Mouse (Mus musculus) cerebellum, adult 9-11 months (tissue): Measurements from ENCODE around the gene 1700086D15Rik.

ENCODE experiments used
- DNase-seq: peaks from one replicate; pipeline ENCODE4 v3.0.0; 2022

1700086D15Rik gene

DNA sequence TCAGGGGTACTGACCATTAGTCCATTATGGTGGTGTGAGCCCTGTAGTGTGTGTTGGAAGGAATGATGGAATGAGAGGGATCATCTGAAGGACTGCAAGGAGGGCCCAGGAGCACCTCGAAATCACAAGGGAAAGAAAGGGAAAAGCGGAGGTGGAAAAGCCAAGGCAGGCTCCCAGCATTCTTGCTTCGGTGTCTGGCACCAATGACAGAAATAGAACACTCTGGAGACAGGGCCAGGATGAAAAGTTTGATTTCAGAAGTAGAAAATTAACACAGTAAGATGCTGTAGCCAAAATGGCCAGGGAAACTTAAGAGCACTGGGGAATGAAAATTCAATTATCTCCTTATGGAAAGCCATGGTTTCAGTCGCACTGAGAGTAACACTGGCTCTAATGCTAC, 26.0 kb downstream of the 1700086D15Rik start:
- no peak for DNase-seq

DNA sequence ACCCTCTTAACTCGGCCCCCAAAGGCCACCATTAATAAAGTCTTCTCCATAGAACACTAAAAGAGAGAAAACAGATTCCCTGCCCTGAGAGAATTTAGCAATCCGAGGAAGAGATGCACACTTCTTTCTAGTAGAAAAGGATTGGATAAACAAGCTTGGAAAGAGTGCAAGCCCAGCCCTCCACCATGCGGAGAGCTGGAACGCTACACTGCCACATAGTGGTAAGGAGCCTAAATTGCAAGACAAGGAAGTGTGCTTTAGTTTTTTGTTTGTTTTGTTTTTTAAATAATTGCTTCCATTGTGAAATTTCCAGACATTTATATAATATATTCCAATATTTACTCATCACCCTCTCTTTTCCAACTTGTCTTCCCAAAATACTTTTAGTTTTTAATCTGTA, 30.6 kb downstream of the 1700086D15Rik start:
- no peak for DNase-seq

- DNase-seq = no peak
These were observed 31.0 kb downstream of the 1700086D15Rik start for GRCm38 (mm10) chr11:65128666-65129065.

GRCm38 (mm10) chr11:65126566-65126965, 33.1 kb downstream of the 1700086D15Rik start:
- DNase-seq = no peak

GRCm38 (mm10) chr11:65124913-65125418, 34.7 kb downstream of the 1700086D15Rik start:
- peak; percentile 73 for DNase-seq

DNA sequence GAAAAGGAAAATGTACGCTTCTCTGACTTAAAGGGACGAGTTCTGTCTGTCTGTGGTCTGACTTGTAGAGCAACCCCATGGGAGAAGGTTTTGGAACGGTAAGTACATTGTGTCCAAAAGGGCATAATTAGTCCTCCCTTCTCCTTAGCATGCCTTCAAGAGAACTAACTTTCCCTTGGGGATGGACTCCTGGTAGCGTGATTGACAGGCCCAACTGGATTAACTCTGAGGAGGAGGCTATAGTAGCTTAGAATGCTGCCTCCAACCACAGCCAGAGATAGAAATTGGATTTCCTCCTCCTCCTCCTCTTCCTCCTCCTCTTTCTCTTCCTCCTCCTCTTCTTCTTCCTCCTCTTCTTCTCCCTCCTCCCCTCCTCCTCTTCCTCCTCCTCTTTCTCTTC, 39.4 kb downstream of the 1700086D15Rik start:
- DNase-seq = no peak

DNA sequence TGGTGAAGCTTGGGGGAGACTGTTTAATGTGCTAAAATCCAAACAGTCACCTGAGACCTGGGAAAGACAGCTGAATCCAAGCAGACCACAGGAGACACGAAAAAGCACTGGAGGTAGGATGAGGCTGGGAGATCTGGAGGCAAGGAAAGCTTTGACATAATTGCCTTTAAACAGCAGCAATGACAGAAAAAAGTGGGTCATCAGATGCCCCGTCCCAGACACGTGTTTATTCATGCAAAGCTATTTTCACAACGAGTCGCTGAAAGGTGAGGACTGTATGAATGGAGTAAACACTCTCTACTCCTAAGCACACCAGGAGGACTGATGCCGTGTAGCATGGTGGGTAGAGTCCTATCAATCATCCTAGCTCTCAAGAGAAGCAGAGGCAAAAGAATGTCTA, 43.9 kb downstream of the 1700086D15Rik start:
- DNase-seq = no peak

DNA sequence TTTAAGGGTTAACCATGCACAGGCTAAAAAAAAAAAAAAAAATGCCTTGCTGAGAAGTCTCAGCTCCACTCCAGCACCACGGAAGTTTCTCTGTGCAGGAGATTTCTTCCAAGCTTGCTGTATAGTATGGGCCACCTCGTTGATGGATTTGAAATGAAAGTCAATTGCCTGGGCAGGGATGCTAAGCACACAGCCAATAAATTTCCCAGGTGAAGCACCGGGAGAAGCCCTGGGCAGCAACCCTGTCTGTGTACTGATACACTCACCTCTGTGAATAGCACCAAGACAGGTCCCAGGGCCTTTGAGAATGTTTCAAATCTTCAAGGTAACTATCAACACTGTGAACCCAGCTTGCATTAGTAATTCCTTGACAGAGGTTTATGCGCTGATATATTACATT, 47.6 kb downstream of the 1700086D15Rik start:
- DNase-seq = no peak

GRCm38 (mm10) chr11:65111651-65112050, 48.0 kb downstream of the 1700086D15Rik start:
- no peak for DNase-seq

DNA sequence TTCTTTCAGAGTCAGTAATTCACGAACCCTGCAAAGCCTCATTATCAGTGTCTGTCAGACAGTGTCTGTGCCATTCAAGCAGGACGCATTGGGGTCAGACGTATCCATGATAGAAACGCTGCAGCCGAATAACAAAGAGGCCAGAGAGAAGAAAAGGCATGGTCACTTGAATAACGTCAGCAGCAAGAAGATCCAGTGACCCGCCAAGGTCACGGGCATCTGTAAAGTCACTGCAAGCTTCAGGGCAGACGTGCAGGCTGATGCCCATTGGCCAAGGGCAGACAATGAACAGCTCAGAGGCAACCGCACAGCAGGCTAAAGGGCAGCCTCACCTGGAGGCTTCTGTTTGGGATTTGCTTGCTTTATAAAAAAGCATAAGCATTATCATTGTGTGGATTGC, 49.6 kb downstream of the 1700086D15Rik start:
- DNase-seq = no peak

DNA sequence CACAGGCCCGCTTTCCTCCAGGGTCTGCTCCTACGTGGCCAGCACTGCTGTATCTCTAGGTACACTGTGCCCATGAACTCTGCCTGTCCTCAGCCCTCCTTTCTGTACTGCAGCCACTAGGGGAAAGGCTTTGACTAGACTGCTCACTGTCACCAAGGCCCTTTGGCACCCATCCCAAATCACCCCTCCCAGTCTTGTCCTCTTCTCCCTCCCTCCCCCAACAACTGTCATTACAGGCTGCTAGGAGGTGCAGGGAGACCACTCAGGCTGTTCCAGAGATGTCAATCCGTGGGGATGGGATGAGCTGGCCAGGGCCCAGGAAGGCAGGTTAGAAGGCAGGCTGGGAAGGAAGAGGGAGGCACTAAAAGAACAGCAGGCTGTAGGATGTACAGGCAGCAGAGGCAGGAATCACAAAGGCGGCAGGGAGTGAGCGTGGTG, 51.9 kb downstream of the 1700086D15Rik start:
- DNase-seq = peak; percentile 74

DNA sequence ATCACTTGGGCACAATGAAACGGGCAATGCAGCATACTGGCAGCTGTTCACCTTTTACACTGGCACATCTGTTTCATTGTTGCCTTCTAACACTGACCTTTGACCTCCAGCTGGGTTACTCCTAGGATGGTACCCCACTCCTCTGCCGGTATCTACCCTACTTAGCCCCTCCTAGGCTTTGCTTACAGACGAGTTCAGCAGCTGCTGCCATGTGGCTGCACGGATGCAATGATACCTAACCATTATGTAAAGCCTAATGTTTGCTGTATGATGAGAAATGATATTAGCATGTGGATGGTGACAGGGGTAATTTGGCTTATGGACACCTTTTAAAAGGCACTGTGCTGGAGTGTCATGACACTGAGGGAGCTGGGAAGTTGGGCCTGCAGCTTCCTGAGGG, 52.5 kb downstream of the 1700086D15Rik start:
- DNase-seq = no peak

GRCm38 (mm10) chr11:65104076-65104475, 55.6 kb downstream of the 1700086D15Rik start:
- peak; percentile 91 for DNase-seq
